Mouse (Mus musculus): ENCODE data around the gene Slc5a10.

The Slc5a10 gene

DNA sequence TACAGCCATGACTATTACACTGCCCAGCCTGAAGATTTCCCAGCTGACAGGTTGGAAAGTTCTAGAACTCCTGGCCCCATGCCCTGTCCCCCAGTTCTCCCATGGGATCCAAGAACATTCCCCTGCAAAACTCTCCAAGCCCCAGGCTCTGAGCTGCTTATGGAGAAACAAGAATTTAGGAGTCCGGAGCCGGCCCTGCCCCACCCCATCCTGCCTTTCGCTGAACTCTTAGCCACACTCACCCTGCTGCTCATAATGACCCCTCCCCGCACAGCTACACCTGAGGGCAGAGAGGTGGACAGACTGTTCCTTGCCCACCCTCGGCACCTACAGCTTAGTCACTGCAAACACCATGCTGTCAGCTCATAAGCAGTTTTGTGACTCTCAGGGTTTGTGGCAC lies 52.8 kb downstream of the Slc5a10 start:
- DNase-seq: no peak

DNA sequence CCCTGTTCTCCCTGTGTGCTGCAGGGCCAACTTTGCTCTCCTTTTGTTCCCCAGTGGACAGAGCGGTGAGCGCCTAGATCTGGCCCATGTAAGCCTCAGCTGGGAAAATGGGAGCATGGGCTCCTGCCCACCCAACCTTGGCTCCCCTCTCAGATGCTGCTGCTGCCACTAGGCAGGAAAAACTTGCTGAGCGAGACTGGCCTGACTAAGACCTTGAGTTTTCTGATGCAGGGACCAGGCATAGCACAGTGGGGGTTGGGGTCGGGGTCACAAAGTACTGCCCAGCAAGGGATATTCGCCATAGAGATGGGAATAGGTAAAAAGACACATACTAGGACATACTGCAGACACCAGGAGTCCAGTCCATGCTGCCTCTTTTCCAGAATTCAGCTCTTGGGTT lies 53.4 kb downstream of the Slc5a10 start:
- DNase-seq: no peak

DNA sequence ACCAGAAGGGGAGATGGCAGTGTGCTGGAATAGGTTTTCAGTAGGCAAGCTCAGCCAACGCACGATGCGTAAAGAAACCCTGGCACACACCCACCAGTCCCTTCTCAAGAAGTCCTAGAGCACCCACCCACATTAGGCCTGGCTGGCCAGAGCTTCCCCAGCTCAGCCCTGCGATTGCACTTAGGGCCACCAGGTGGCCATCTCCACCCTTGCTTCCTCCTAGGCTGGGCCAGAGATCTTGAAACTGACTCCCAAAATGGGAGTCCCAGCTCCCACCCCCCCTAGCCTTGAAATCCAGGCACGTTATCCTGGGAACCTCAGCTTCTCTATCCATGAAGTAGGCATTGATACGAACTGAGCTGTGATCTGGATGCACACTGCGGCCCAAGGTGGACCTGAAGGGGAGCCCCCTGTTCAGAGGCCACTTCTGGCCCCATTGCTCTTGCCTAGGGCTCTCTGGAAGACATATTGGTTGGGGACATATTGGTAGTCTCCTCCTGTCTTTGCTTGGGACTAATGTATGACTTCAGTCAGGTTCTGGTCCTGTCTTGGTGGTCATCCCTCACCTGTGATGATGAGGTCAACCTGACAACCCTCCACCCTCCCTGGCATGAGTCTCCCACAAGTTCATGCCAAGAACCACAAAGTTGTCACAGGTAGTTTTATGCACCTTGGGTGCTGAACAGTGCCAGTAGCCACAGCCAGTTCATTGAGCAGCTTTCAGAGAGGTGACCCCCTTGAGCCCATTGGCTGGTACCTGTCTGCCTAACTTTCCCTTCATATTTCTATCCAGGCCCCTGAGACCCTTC lies 54.4 kb downstream of the Slc5a10 start:
- peak in 1 of 2 experiments; percentile 71 for DNase-seq

DNA sequence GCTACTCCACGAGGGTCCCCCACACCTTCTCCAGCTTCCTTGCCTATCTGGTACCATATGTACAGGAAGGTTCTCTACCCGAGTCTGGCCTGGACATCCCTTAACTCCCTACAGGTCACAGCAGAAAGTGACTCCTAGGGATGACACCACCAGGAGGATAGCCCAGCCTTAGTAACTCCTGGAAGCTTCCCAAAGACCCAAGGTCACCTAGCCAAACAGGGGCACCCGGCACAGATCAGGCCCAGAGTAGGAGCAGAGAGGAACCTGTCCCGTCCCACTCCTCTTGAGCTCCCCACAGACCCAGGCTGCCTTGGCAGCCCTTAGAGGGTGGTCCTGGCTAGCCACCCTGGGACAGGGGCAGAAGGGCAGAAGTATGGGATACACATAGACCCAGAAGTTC lies 55.2 kb downstream of the Slc5a10 start:
- DNase-seq: no peak

DNA sequence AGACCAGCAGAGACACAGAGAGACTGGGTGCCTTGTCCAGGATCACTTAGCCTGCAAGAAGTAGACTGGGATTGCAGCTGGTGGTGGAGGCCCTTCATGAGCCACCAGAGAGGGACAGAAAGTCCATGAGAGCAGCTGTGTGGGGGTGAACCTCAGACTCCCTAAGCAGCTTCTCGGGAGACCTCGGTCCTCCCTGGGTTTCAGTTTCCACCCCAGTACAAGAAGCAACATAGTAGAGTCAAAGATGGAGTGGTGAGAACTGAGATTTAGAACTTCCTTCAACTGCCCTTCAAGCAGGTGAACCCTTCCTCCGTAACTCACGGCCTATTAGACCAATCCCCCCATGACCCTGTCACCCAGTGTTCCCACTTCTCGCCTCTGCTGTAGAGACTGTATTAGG lies 58.4 kb downstream of the Slc5a10 start:
- DNase-seq: no peak

DNA sequence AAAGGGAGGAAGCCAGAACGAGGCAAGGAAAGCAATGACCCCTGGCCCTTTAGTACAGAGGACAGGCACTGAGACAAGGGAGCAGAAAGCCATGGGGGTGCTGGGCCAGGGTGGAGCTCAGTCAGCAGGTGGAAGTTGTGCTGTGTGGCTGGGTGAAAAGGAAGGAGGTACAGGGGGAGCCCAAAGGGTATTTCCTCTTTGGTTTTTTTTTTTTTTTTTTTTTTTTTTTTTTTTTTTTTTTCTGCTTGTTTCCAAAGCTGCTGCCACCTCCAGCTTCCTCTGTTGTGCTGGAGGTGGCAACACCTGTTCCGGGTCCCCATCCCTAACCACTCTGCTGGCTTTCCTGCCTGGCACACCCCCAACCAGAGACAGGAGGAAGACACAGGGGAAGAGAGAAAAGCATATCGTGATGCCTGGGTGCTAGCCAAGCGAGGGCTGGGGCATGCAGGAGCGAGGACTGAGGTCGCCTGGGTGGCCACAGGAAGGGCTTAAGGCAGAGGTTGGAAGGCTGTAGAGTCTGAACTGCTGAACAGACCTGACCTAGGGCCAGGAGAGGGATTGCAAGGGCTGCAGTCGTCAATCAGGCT lies 59.7 kb downstream of the Slc5a10 start:
- no peak for DNase-seq

DNA sequence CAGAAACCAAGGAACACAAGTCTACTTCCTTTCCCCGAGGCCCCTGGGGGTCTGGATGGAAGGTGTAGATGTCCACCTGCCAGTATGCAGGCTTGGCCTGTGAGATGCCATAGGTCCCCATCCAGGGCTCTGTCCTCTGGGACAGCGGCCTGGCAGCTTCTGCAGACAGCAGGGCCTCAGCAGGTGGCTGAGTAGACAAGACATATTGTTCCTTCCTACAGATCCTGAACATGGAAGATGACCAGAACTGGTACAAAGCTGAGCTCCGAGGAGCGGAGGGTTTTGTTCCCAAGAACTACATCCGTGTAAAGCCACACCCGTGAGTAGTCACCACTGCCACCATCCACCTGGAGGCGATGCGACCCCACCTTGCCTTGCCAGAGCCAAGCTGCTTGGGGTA lies 60.6 kb downstream of the Slc5a10 start:
- no peak for DNase-seq

DNA sequence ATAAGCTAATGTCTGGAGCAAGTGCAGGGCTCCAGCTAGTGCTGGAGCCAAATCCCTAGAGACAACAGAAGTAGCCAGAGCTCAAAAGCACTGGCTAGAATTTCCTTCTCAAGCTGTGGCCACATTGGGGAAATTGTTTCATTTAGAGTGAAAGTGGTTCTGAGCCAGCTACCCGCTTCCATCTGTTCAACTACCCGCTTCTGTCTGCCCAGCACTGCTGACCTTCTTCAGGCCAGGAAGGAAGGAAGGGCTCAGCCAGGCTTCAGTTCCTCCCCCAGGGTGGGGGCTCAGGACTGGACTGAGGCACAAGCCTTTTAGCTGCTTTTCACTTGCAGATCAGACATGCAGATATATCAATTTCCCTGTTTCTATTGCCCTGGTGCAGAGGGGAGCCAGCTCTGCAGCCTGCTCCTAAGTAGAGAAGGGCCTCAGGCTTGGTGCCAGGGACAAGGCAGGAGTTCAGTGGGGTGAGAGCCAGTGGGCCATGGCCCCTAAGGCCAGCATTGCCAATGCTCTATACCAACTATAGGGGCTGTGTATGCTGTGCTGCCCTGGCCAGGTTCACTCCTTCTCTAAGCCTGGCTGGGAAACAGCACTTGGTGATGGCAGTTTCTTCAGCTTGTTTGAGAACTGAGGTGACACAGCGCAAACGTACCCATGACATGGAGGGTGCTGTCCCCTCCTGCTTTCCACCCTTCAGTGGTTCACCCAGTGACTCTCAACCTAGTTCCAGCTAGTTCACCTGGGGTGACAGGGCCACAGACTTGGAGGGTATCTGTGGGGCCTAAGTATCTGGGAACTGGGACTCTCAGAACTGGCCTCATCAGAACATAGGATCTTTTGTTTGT lies 61.4 kb downstream of the Slc5a10 start:
- peak; percentile 43 to 54 for DNase-seq

DNA sequence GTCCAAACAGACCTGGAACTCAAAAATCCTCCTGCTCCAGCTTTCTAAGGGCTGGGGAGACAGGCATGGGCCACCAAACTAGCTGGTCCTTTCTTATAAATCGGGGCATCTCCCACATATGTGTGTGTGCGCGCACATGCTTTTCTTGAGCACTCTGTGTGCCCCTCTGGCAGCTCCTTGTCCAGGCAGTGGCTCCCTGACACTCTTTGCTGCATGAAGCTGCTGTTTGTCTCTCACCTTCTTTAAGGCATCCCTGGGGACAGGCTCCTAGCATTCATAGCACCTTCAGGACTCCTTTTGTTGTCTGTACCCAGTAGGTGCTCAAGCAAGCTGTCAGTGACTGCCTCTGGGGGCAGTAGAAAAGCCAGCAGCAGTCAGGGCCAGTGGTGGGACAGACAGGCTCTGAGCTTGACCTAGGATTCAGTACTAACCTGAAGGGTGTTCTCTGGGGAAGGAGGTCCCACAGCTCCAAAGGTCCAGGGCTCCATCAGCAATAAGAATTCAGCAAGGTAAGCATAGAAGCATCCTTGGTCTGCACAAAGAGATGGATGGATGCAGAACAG lies 62.2 kb downstream of the Slc5a10 start:
- DNase-seq: no peak

DNA sequence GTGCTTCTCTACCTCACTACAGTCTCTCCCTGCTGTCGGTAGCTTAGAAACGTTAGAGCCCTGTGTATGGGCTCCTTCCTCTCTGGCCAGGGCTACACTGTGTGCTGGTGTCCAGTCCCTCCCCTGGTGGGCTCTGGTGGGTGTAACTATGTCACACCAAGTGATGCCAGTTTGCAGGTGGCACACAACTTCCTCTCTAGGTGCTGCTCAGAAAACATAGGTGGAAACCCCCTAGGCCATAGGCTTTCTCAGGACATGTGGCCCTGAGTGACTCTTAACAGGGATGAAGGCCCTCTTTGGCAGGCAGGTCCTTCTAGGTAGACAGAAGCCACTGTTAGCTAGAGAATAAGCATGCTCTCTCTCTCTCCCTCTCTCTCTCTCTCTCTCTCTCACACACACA lies 63.2 kb downstream of the Slc5a10 start:
- no peak for DNase-seq

DNA sequence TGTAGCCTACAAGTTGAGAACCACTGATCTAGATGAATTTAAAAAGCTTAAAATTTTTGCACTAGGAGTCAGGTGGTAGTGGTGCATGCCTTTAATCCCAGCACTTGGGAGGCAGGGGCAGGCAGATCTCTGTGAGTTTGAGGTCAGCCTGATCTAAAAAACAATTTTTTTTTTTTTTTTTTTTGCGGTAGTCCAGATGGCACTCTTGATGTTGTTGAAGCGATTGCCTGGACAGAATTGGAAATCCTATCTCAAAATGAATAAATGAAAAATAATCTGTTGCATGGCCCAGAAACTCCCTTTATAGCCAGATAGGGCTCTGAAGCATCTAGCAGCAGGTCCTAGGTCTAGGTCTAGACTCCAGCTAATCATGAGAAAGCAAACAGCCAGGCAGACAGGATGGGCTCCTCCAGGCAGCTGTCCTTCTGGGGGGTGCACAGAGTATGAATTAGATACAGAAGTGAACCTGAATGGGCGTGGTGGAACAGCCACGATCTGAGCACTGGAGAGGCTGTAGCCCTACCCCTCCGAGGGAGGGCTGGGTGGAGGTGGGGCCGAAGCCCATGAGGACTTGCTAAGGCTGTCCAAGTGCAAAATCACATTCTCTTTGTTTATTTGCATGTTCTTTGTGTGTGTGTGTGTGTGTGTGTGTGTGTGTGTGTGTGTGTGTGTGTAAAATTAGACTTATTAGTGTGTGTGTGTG lies 64.3 kb downstream of the Slc5a10 start:
- no peak for DNase-seq

DNA sequence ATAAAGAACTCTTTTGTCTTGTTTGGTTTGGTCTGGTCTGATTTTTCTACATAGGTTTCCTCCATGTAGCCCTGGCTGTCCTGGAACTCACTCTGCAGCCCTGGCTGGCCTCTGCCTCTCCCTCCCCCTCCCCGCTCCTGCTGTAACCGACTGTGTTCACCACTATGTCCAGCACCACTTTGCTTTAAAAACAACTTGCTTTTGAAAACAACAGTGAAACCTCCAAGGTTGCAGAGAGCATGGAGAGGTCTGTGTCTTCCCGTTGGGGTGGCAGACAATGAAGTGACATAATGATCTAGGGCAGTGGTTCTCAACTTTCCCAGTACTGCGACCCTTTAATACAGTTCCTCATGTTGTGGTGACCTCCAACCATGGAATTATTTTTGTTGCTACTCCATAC lies 65.0 kb downstream of the Slc5a10 start:
- DNase-seq: no peak

DNA sequence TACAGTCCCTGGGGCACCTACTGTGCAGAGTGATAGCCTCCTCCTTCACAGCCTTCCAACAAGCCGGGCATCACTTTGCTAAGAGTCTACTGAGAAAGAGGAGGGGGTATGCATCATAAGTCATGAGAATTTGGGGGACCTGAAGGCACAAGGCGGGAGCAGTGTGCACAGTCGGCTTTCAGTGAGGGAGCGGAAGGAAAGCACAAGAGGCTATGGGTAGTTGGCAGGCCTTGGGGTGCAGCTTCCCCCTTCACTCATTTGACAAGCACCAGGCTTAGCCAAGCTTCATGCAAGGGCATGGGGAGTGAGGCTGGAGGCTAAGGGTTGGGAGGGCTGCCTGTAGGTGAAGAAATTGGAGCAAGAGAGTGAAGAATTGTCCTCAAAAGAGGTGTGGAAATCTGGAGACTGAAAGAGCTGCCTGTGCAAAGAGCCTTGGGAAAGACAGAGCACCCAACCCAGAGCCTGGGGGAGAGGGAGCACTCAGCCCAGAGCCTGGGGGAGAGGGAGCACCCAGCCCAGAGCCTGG lies 65.8 kb downstream of the Slc5a10 start:
- DNase-seq: no peak

DNA sequence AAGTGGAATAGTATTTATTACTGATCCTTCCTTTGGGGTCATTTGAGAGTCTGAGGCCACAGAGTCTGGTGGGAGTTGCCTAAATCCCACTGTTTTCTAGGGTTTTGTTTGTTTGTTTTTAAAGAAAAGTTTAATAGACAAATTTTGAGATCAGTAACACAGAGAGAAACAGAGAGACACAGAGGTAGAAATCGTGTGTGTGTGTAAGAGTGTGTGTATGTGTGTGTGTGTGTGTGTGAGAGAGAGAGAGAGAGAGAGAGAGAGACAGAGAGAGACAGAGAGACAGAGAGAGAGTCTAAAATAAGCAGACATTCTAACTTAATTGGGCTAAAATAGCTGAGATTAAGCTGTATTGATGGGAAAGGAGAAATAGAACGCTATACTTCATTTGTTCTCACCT lies 67.1 kb downstream of the Slc5a10 start:
- DNase-seq: no peak

DNA sequence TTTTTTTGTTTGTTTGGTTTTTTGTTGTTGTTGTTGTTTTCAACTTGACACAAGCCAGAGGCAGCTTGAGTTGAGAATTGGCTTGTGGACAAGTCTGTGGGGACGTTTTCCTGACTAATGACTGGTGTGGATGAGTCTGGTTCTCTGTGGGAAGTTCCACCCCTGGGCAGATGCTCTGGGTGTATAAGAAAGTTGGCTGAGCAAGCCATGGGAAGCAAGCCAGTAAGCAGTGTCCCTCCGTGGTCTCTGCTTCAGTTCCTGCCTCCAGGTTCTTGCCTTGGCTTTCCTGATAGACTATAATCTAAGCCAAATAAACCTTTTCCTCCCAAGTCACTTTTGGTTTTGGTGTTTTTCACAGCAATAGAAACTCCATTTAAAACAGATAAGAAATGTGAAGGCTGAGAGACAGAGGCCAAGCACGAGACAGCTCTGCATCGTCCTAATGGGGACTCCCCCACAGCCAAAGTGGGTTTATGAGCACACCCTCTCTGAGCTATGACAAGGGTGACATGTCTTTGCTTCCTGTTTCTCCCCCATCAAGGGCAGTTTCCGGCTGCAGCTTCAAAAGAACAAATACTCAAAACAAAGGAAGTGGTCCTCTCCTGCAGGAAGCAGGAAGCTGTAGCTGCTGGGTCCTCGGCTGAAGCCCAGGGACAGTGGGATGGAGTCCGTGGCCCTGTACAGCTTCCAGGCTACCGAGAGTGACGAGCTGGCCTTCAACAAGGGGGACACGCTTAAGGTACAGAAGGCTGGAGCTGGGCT lies 67.8 kb downstream of the Slc5a10 start, which contains the start of gene Grap:
Gene Grap, plus strand, starts transcription at position 580 of the 762 bp plus-strand sequence.
- DNase-seq: peak; percentile 57 to 63

DNA sequence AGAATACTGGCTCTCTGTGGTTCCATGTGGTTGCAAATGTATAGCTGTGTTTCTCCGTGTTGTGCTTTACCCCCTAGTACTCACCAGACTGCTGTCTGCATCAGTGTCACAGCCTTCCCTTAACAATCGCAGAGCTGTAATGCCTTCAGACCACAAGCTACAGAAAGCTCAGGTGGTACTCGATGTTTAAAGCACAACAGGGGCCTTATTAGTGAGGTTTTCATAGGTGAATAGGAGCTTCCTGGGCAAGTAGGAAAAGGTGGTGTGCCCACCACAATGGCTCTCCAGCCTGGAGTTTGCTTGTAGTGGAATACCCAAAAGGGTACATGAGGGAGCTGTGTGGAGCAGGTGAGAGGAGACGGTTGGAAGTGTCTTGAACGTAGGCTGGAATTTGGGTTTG lies 68.4 kb downstream of the Slc5a10 start:
- DNase-seq: no peak

DNA sequence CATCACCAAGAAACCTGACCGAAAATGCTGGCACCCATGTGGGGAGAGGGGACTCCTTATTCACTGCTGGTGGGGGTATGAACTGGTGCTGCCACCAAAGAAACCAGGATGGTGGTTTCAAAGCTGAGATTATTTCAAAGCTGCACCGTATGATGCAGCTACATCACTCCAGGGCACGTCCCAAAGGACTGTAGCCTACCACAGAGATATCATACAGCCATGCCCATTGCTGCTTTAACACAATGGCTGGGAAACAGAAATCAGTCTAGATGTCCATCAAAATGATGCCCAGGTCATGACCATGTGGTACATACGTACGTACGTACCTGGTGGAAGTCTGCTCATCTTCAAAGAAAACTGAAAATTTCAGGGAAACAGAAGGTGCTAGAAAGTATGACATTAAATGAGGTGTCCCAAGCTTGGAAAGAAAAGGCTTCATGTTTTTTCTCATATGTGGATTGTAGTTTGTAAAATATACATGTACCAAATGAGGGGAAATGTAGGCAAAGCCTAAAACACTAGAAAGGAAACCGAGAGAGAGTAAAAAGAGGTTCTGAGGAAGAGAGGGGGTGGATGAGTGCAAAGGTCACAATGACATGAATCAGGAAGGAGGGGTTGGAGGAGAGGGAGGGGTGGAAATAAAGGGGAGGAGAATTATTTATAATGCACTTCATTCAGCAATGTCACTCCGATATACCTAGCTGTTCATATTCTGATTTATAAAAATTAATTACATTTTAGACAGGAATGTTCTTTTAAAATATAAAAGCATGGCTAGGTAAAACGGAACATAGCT lies 70.0 kb downstream of the Slc5a10 start:
- no peak for DNase-seq

DNA sequence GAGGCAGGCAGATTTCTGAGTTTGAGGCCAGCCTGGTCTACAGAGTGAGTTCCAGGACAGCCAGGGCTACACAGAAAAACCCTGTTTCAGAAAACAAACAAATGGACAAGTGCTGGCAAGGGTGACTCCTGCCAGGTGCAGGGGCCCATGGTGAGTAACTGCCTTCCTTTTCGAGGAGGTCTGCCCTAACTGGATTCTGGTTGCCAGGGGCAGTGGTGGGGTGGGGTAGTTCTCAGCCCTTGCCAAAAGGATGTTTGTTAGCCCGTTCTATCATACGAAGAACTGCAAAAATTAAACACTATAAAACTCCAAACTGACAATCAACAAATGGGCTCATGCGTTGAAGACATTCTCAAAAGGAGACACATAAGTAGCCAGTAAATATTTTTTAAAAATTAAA lies 71.0 kb downstream of the Slc5a10 start:
- no peak for DNase-seq

DNA sequence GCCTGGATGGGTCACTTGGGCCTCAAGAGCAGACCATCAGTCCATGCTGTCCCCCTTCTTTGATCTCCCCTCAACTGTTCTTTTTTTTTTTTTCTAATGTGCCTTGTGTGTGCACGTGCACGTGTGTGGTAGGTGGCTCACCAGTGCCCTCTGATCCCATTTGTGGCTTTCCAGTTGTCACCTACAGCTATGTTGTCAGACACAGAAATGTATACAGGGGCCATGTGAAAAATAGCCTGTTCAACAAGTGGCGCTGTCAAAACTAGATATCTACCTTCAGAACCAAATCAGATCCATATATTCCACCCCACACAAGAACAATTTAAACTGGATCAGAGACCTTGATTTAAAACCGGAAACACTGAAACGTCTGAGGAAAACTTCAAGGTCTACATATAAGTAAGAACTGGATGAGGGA lies 71.5 kb downstream of the Slc5a10 start:
- DNase-seq: no peak

DNA sequence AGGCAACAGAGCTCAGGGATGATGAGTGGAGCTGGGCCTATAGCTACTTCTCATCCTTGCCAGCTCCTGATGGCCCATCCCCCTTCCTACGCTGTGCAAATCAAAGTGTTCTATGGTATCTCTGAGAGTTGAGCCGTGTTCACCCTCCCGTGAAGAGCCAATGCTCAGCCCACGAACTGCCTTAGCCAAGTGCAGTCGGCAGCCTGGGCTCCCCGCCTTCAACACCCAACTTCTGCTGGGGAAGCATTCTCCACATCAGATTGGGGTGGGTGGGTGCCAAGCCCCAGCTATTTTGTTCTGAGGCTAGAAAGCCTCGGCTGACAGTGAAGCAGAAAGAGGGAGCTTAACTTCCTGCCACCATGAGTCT lies 71.9 kb downstream of the Slc5a10 start:
- DNase-seq: no peak

Data from kidney, postnatal 36 days (tissue).